Mouse (Mus musculus): ENCODE measurements around the gene Spout1. TPM values are rescaled to one million over a fixed set of nuclear protein-coding genes. Genes with fewer than 3 reads are reported as not detected.
"Not testable (repeated sequence)": the region's sequence is repeated elsewhere in the genome, so short reads cannot be mapped to it uniquely, and the experiment has no call there.

The Spout1 gene
- total RNA-seq, 2 experiments from 2014 or later: 5.9 to 6.1 TPM

DNA sequence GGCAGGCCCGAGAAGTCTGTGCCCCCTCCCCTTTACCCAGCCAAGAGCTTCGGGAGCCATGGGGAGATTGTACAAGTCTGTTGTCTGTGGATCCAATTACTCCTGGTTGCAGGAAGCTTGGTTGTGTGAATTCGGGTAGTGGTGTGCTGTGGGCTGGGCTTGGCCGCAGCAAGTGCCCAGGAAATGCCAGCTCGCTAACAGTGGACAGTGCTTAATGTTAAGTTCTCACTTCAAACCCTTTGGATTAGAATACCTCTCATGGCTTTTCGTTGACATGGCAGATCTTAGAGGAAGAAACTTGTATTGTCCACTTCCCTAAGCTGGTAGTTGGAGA lies 43.9 kb downstream of the Spout1 start:
- intact Hi-C loops (cut with DNase I; ENCODE audit: low total_unique reads): no loop called here

DNA sequence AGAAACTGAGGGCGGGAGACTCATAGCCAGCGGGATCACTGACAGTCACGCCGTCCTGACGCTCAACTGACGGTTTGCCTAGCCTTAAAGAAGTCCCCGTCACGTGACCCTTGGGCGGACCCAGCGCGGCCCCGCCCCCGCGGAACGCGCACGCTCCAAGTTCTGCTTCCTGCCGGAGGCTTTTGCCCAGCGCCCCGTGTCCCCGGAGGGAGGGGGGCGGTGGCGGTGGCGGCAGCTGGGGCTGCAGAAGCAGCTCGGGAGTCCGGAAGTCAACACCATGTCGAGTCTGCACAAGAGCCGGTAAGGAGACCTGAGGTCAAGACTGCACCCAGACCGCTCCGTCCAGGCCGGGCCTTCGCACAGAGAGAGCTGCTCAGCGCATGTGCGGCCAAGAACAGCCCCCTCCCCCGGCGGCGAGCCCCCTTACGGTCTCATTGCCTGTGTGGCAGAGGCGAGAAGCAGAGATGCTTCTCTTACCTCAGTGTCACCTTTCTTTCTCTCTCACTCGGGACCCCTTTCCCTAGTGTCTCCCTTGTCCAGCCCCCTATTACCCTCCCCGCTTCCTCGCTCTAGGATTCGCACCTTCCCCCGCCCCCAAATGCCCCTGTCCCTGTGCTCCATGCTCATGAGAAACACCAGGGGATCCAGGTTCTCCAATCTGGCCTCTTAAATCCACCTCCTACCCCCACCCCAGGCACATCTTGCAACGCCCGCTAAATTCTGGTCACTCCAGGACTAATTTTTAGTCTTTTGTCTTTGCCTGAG lies 44.5 kb downstream of the Spout1 start, which contains the start of gene Tbc1d13:
Gene Tbc1d13, plus strand, starts transcription at position 134 of the 765 bp plus-strand sequence.
- DNase-seq: peak; percentile 98
- intact Hi-C loops (cut with DNase I; ENCODE audit: low total_unique reads): no loop called here

More for the DNA sequence above, 43.9 kb downstream of the Spout1 start:
- DNase-seq: no peak

- DNase-seq: peak; percentile 29
- intact Hi-C loops (cut with DNase I; ENCODE audit: low total_unique reads): no loop called here
Observed at GRCm38 (mm10) chr2:30132801-30133612, 45.3 kb downstream of the Spout1 start.

DNA sequence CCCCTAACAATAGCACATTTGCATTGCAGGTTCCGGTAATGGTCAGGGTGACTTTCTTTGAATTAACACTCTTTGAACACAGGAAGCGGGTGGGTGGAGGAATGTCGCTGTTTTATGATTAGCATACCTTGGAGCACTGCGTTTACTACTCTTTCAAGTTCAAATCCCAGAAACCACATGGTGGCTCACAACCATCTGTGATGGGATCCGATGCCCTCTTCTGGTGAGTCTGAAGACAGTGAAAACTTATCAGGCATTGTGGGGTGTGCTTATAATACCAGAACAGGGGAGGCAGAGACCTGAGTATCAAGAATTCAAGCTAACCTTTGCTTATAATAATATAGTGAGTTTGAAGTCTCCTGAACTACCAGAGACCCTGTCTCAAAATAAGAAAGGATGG lies 47.0 kb downstream of the Spout1 start:
- intact Hi-C loops (cut with DNase I; ENCODE audit: low total_unique reads); DNase-seq: not testable (repeated sequence)

DNA sequence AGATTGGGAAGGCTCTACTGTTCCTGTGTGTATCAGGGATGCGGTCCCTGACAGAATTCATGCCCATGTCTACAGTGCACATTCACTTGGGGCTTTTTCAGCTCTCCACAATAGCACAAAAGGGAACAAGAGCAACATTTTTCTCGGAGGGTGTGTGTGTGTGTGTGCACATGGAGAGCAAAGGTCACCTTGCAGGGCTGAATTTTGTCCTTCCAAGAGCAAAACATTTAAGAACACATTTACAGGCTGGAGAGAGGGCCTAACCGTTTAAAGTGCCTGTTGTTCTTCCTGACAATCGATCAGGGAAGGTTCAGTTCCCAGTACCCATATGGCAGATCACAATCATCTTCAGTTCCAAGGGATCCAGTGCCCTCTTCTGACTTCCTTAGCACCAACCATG lies 48.1 kb downstream of the Spout1 start:
- intact Hi-C loops (cut with DNase I; ENCODE audit: low total_unique reads): no loop called here
- DNase-seq: no peak

- DNase-seq: no peak
- intact Hi-C loops (cut with DNase I; ENCODE audit: low total_unique reads): no loop called here
Observed at GRCm38 (mm10) chr2:30128789-30129188, 49.5 kb downstream of the Spout1 start.

- DNase-seq: peak; percentile 98
- intact Hi-C loops (cut with DNase I; ENCODE audit: low total_unique reads): no loop called here
Observed at GRCm38 (mm10) chr2:30124472-30125274, 53.6 kb downstream of the Spout1 start, which contains the start of gene Zer1. Zer1 (minus strand) TSS chr2:30124585.

GRCm38 (mm10) chr2:30123729-30124471 lies 54.4 kb downstream of the Spout1 start:
- intact Hi-C loops (cut with DNase I; ENCODE audit: low total_unique reads): no loop called here
- DNase-seq: no peak

Other genes starting within 250 kb of the Spout1 start
- 10 to 100 TPM; 17.5 to 20.2 TPM for gene Gle1, start 243.0 kb downstream of the Spout1 start, total RNA-seq (2021)
- 10 to 100 TPM; 90.6 to 96.0 TPM for gene Sptan1, start 212.9 kb downstream of the Spout1 start, total RNA-seq (2021)
- gene Wdr34, start 129.6 kb downstream of the Spout1 start, total RNA-seq (2021): 1 to 10 TPM; 3.2 to 3.3 TPM
- 10 to 100 TPM; 75.4 to 90.4 TPM for gene Set, start 121.1 kb downstream of the Spout1 start, total RNA-seq (2021)
- gene Pkn3, start 100.8 kb downstream of the Spout1 start, total RNA-seq (2021): 1 to 10 TPM; 5.9 to 6.4 TPM
- 1 to 10 TPM; 3.5 to 4.0 TPM for gene Zdhhc12, start 84.8 kb downstream of the Spout1 start, total RNA-seq (2021)
- gene Zer1, start 53.9 kb downstream of the Spout1 start, total RNA-seq (2021): 10 to 100 TPM; 17.7 to 20.6 TPM
- 10 to 100 TPM; 12.0 to 13.7 TPM for gene Tbc1d13, start 44.7 kb downstream of the Spout1 start, total RNA-seq (2021)
- gene Endog, start 7.0 kb downstream of the Spout1 start, total RNA-seq (2021): 10 to 100 TPM; 44.4 to 49.4 TPM
- gene Kyat1, start 27.4 kb upstream of the Spout1 start, total RNA-seq (2021): 10 to 100 TPM; 20.4 to 23.4 TPM
- 10 to 100 TPM; 19.3 to 30.1 TPM for gene Lrrc8a, start 59.3 kb upstream of the Spout1 start, total RNA-seq (2021)
- 1 to 10 TPM in 1 of 2 experiments, under 1 TPM in 1; 0.59 to 1.7 TPM for gene Gm28035, start 62.1 kb upstream of the Spout1 start, total RNA-seq (2021)
- gene Phyhd1, start 87.7 kb upstream of the Spout1 start, total RNA-seq (2021): 10 to 100 TPM; 11.0 to 14.3 TPM
- under 1 TPM in 1 of 2 experiments, not detected in 1; 0.90 TPM for gene Gm28038, start 102.6 kb upstream of the Spout1 start, total RNA-seq (2021)
- 10 to 100 TPM; 18.8 to 18.9 TPM for gene Dolk, start 107.9 kb upstream of the Spout1 start, total RNA-seq (2021)
- gene Nup188, start 107.9 kb upstream of the Spout1 start, total RNA-seq (2021): 10 to 100 TPM; 10.5 to 13.1 TPM
- gene Sh3glb2, start 180.9 kb upstream of the Spout1 start, total RNA-seq (2021): 10 to 100 TPM; 23.2 to 28.1 TPM
- gene Miga2, start 185.8 kb upstream of the Spout1 start, total RNA-seq (2021): 10 to 100 TPM; 16.3 to 16.8 TPM
- gene Dolpp1, start 213.8 kb upstream of the Spout1 start, total RNA-seq (2021): 1 to 10 TPM; 7.0 to 7.3 TPM
- gene Crat, start 237.4 kb upstream of the Spout1 start, total RNA-seq (2021): 100 to 1,000 TPM; 251 to 325 TPM
- gene Ptpa, start 237.6 kb upstream of the Spout1 start, total RNA-seq (2021): 10 to 100 TPM; 71.1 to 80.7 TPM

Data from gastrocnemius, postnatal 14 days (tissue).